Mouse (Mus musculus) embryo, embryonic 11.5 days (tissue): ENCODE data around the gene Taar5.

Experiments
- DNase-seq: peaks from one replicate; pipeline ENCODE4 v3.0.0-alpha.2; 2012; ENCODE audit warnings: low read depth, low spot score

The Taar5 gene

DNA sequence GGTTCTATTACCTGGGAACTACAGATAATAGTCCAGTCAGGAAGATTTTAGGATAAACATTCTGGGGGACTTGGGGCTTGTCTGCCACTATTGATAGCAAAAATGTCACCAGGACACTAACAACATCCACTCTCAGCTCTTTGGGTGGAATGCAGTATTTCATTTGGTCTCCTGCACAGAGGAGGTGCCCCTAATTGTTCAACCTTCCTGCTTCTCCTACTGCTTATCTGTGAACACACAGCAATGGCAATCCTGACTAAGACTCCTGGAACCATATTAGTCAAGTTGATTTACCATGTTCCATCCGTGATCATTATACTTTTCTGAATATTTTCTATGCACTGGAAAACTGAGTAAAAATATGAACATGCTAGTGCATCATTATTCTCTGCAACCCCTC is 37.6 kb downstream of the Taar5 start:
- DNase-seq, result no peak
